Mouse (Mus musculus) embryonic facial prominence, embryonic 13.5 days (tissue): ENCODE measurements at regions not wholly inside any gene's neighbourhood (a gene's known extent, or its start where the extent isn't known, plus 50 kb on each side); places are given as distances from the start of the nearest gene placed in this dataset.

Experiments used
- ATAC-seq: fragments of 200-750 bp; cut with Nextera tagmentation; 2 replicates; pipeline ENCODE4 v1.8.0; 2017; ENCODE audit warnings: low read depth; ENCODE audit not compliant: insufficient number of reproducible peaks, insufficient read depth, low FRiP score, low TSS enrichment
- H3K27ac ChIP-seq: fragments of 300-500 bp; sonication (generic); 2 replicates; pipeline ENCODE4 v1.5.1; 2015; ENCODE audit warnings: moderate library complexity, mild to moderate bottlenecking, inconsistent platforms
- H3K27me3 ChIP-seq: fragments of 300-500 bp; sonication (generic); 2 replicates; pipeline ENCODE4 v1.6.1; 2015; ENCODE audit warnings: mild to moderate bottlenecking, inconsistent platforms
- H3K36me3 ChIP-seq: fragments of 300-500 bp; sonication (generic); 2 replicates; pipeline ENCODE4 v1.6.1; 2015; ENCODE audit warnings: mild to moderate bottlenecking, inconsistent platforms
- H3K4me1 ChIP-seq: fragments of 300-500 bp; sonication (generic); 2 replicates; pipeline ENCODE4 v1.6.1; 2015; ENCODE audit warnings: inconsistent platforms
- H3K4me2 ChIP-seq: fragments of 300-500 bp; sonication (generic); 2 replicates; pipeline ENCODE4 v1.6.1; 2015; ENCODE audit warnings: moderate library complexity, mild to moderate bottlenecking, inconsistent platforms
- H3K4me3 ChIP-seq: fragments of 300-500 bp; sonication (generic); 2 replicates; pipeline ENCODE4 v1.5.1; 2015; ENCODE audit warnings: mild to moderate bottlenecking, inconsistent platforms
- H3K9ac ChIP-seq: fragments of 300-500 bp; sonication (generic); 2 replicates; pipeline ENCODE4 v1.6.1; 2015; ENCODE audit warnings: mild to moderate bottlenecking, inconsistent platforms
- H3K9me3 ChIP-seq: fragments of 300-500 bp; sonication (generic); 2 replicates; pipeline ENCODE4 v1.6.1; 2016; ENCODE audit warnings: inconsistent platforms
- WGBS: fragments of 180-500 bp; shearing (Covaris S2); methylation state at CpG from one replicate; pipeline ENCODE4 v1.1.7; 2015; ENCODE audit warnings: mixed read lengths; 5-methylcytosine and 5-hydroxymethylcytosine counted together

DNA sequence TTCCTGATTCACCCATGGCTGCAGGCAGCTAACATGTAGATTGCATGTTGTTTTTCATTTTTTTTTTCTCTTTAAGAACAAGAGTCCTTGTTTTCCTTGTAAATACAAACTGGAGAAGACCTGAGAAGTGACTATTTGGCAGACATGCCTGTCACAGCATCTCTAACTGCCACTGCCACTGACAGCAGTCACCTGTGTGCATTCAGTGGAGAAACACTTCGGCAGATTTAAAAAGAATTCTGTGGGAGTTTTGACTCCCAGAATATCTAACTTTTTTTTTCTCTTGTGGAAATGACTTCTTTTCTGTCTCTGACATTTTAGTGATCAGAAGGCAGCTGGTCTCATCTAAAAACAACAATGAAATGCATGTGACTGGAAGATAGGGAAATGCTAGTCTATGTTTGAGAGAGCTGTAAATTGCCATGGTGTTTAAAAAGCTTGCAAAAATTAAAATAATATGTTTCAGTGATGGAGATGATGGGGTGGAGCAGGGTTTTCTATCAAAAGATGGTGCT, 526.0 kb upstream of the Agtr1b start:
- no peak for ATAC-seq
- Histone ChIP-seq H3K4me2 (no peak overlapping the region), H3K4me3 (no peak overlapping the region), H3K27me3 (no peaks in the 10 kb centered on the region), H3K9me3 (no peaks in the 10 kb centered on the region), H3K36me3 (no peaks in the 10 kb centered on the region), H3K9ac (no peak overlapping the region), H3K27ac (no peak overlapping the region), H3K4me1 (no peaks in the 10 kb centered on the region)
- WGBS, result 71% methylated on average over 1 of the region's 1 CpGs

- Histone ChIP-seq H3K36me3 (no peaks in the 10 kb centered on the region), H3K9me3 (0 out of 2 replicates have a peak, but pooled peaks cover 5% of the 10 kb centered on the region), H3K4me1 (no peaks in the 10 kb centered on the region), H3K9ac (no peak overlapping the region), H3K27me3 (no peaks in the 10 kb centered on the region), H3K27ac (no peak overlapping the region), H3K4me3 (no peak overlapping the region), H3K4me2 (no peak overlapping the region)
- ATAC-seq, result no peak
- 75% methylated on average over 2 of the region's 2 CpGs for WGBS
These were observed 497.3 kb upstream of the Agtr1b start for GRCm38 (mm10) chr3:20864241-20864640.

GRCm38 (mm10) chr3:20831038-20831437, 464.1 kb upstream of the Agtr1b start:
- no peaks in the 10 kb centered on the region for H3K9me3 ChIP-seq
- ATAC-seq, result no peak
- WGBS, result 55% methylated on average over 4 of the region's 4 CpGs
- no peaks in the 10 kb centered on the region for H3K36me3 ChIP-seq
- H3K27ac ChIP-seq, result no peak overlapping the region
- H3K4me3 ChIP-seq, result no peak overlapping the region
- no peaks in the 10 kb centered on the region for H3K4me1 ChIP-seq
- no peak overlapping the region for H3K4me2 ChIP-seq
- H3K27me3 ChIP-seq, result no peaks in the 10 kb centered on the region
- H3K9ac ChIP-seq, result no peak overlapping the region

GRCm38 (mm10) chr3:20829391-20829790, 462.4 kb upstream of the Agtr1b start:
- no peak for ATAC-seq
- 61% methylated on average over 1 of the region's 1 CpGs for WGBS

DNA sequence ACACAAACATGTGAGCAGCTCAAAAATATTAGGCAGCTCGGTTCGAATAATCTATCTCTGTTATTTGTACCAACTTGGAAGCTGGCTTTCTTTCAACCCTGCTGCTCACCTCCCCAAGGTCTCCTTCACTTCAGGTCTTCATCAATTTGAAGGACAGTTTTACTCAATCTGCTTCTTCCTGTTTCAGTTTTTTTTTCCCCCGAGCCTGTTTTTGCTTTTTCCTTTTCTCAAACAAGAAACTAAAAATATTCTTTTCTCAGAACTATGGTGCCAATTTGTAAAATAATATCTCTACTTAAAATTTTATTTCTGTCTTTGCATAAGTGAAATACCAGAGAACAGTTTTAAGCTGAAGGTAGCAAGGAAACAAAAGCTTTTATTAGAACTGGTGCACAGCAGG, 461.8 kb upstream of the Agtr1b start:
- no peaks in the 10 kb centered on the region for H3K4me1 ChIP-seq
- WGBS, result 70% methylated on average over 3 of the region's 3 CpGs

More at GRCm38 (mm10) chr3:20829391-20829790, 462.4 kb upstream of the Agtr1b start:
- Histone ChIP-seq H3K4me1 (no peaks in the 10 kb centered on the region), H3K36me3 (no peaks in the 10 kb centered on the region), H3K4me2 (no peak overlapping the region), H3K9ac (no peak overlapping the region), H3K27me3 (no peaks in the 10 kb centered on the region), H3K4me3 (no peak overlapping the region), H3K9me3 (no peaks in the 10 kb centered on the region), H3K27ac (no peak overlapping the region)

GRCm38 (mm10) chr3:20825661-20826334, 458.8 kb upstream of the Agtr1b start:
- H3K9me3 ChIP-seq, result no peaks in the 10 kb centered on the region
- H3K27ac ChIP-seq, result no peak overlapping the region
- ATAC-seq, result no peak
- no peak overlapping the region for H3K4me3 ChIP-seq
- no peaks in the 10 kb centered on the region for H3K27me3 ChIP-seq
- H3K4me2 ChIP-seq, result no peak overlapping the region
- no peaks in the 10 kb centered on the region for H3K4me1 ChIP-seq
- 91% methylated on average over 4 of the region's 4 CpGs for WGBS
- no peaks in the 10 kb centered on the region for H3K36me3 ChIP-seq
- H3K9ac ChIP-seq, result no peak overlapping the region

More for the DNA sequence above, 461.8 kb upstream of the Agtr1b start:
- no peak for ATAC-seq
- H3K27ac ChIP-seq, result no peak overlapping the region
- no peak overlapping the region for H3K4me2 ChIP-seq
- no peaks in the 10 kb centered on the region for H3K36me3 ChIP-seq
- H3K9me3 ChIP-seq, result no peaks in the 10 kb centered on the region
- H3K9ac ChIP-seq, result no peak overlapping the region
- no peak overlapping the region for H3K4me3 ChIP-seq
- H3K27me3 ChIP-seq, result no peaks in the 10 kb centered on the region

- Histone ChIP-seq H3K4me1 (no peaks in the 10 kb centered on the region), H3K9me3 (no peaks in the 10 kb centered on the region), H3K4me3 (no peak overlapping the region), H3K9ac (no peak overlapping the region), H3K27ac (no peak overlapping the region), H3K27me3 (no peaks in the 10 kb centered on the region), H3K36me3 (no peaks in the 10 kb centered on the region), H3K4me2 (no peak overlapping the region)
- no peak for ATAC-seq
- WGBS, result 35% methylated on average over 1 of the region's 1 CpGs
These were observed 455.2 kb upstream of the Agtr1b start for GRCm38 (mm10) chr3:20822226-20822625.

DNA sequence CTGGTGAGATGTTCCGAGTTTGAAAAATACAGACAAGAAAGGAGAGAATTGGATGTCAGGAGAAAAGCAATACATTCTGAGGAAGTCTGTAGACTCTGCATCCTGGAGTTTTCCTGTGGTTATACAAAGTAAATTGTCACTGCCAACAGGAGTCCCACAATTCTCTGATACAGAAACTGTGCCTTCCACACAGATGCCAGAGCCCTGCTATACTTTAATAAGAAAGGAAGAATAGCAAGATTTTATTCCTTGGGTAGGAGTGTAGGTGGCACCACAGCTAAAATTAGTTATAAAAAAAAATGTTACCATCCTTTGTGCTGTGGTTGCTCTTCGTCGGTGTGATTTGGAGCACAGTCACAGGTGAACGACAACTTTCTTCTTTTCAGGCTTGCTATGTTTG, 454.7 kb upstream of the Agtr1b start:
- 81% methylated on average over 4 of the region's 4 CpGs for WGBS
- Histone ChIP-seq H3K9me3 (no peaks in the 10 kb centered on the region), H3K36me3 (no peaks in the 10 kb centered on the region), H3K27me3 (no peaks in the 10 kb centered on the region), H3K4me3 (no peak overlapping the region), H3K4me2 (no peak overlapping the region), H3K4me1 (no peaks in the 10 kb centered on the region), H3K27ac (no peak overlapping the region), H3K9ac (no peak overlapping the region)
- no peak for ATAC-seq

- Histone ChIP-seq H3K4me2 (no peak overlapping the region), H3K4me3 (no peak overlapping the region), H3K36me3 (no peaks in the 10 kb centered on the region), H3K4me1 (no peaks in the 10 kb centered on the region), H3K27me3 (no peaks in the 10 kb centered on the region), H3K9me3 (no peaks in the 10 kb centered on the region), H3K27ac (0 out of 2 replicates have a peak overlapping the region, but pooled peaks have one; percentile 4), H3K9ac (no peak overlapping the region)
- 78% methylated on average over 3 of the region's 3 CpGs for WGBS
- no peak for ATAC-seq
These were observed 453.1 kb upstream of the Agtr1b start for GRCm38 (mm10) chr3:20820047-20820446.

DNA sequence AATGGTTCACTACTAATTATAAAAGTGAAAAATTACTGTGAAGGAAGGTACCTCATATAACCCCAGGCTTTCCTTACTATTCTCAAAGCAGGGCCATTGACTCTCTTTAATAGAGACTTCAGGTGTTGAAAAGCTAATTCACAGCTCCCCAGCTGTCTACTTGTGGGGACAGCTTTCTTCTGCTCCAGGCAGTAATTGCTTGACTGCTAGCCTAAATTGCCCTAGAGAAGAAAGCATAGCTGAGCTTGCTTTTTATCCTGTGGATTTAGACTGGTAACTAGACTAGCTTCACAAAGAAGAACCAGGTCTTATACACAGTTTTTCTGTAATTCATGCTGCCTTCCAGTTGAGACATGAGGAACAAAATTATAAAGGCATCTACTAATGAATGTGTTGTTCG, 452.6 kb upstream of the Agtr1b start:
- H3K9me3 ChIP-seq, result no peaks in the 10 kb centered on the region
- ATAC-seq, result no peak
- WGBS, result 58% methylated on average over 1 of the region's 1 CpGs
- H3K27me3 ChIP-seq, result no peaks in the 10 kb centered on the region
- H3K4me1 ChIP-seq, result no peaks in the 10 kb centered on the region
- H3K36me3 ChIP-seq, result no peaks in the 10 kb centered on the region
- H3K9ac ChIP-seq, result no peak overlapping the region
- H3K4me3 ChIP-seq, result no peak overlapping the region
- H3K4me2 ChIP-seq, result no peak overlapping the region
- H3K27ac ChIP-seq, result 0 out of 2 replicates have a peak overlapping the region, but pooled peaks have one; percentile 4

DNA sequence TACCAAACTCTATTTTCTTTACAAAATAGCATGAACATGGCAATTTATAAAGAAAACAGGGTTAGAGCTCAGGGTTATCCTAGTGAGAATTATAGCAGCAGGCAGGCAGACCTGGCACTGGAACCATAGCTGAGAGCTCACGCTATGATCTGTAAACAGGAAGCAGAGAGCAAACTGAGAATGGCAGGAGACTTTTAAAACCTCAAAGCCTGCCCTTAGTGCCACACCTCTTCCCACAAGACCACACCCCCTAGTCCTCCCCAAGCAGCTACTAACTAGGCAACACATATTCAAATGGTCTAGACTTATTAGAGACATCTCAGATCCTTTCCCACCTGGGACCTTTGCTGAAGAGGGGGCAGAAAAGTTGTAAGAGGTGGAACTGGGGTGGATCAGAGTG, 449.6 kb upstream of the Agtr1b start:
- Histone ChIP-seq H3K36me3 (no peaks in the 10 kb centered on the region), H3K9me3 (no peaks in the 10 kb centered on the region), H3K4me2 (no peak overlapping the region), H3K27me3 (no peaks in the 10 kb centered on the region), H3K9ac (no peak overlapping the region), H3K4me1 (no peaks in the 10 kb centered on the region), H3K4me3 (no peak overlapping the region), H3K27ac (no peak overlapping the region)
- ATAC-seq, result no peak
- WGBS, result 29% methylated on average over 1 of the region's 1 CpGs

DNA sequence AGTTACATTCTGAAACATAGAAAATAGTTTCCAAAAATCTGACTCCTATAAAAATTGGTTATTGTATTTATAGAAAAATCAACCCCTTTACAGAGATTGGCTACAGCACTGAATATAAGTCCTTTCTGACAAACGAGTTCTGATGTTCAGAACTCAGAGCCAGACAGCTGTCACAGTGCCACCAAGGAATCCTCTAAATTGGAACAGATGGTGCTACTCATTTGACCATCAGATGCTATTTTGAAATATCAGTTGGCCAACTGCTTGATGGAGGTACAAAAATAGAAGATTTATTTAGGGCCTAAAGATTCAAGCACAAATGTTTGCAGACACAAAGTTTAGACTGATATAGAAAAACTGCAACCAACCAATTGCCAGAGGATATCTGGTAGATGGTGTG, 427.3 kb upstream of the Agtr1b start:
- ATAC-seq, result no peak
- no peaks in the 10 kb centered on the region for H3K36me3 ChIP-seq
- H3K4me3 ChIP-seq, result no peak overlapping the region
- no peak overlapping the region for H3K9ac ChIP-seq
- H3K27ac ChIP-seq, result no peak overlapping the region
- H3K4me2 ChIP-seq, result no peak overlapping the region
- H3K27me3 ChIP-seq, result no peaks in the 10 kb centered on the region
- H3K4me1 ChIP-seq, result no peaks in the 10 kb centered on the region
- no peaks in the 10 kb centered on the region for H3K9me3 ChIP-seq
- WGBS, result 19% methylated on average over 1 of the region's 1 CpGs
